Mouse (Mus musculus): ENCODE measurements around the gene Morn5. TPM values are rescaled to one million over a fixed set of nuclear protein-coding genes. Genes with fewer than 3 reads are reported as not detected.

Morn5 gene
- polyA plus RNA-seq, 1 experiment = 524 TPM

- Histone ChIP-seq H3K4me3 (ENCODE audit: control insufficient read depth, low read depth, low read length) (no peak overlapping the region), H3K27ac (ENCODE audit: control insufficient read depth, insufficient read depth, low read depth, low read length) (no peak overlapping the region), H3K4me1 (ENCODE audit: control insufficient read depth, insufficient read depth, low read length) (peaks cover 9% of the 10 kb centered on the region), H3K36me3 (ENCODE audit: control insufficient read depth, insufficient read depth, low read length) (no peaks in the 10 kb centered on the region), H3K27me3 (ENCODE audit: control insufficient read depth, insufficient read depth, low read length) (no peaks in the 10 kb centered on the region; the same call in 1 of the 2 replicates)
- TF ChIP-seq CTCF (IDR thresholded peaks at IDR 0.05; ENCODE audit: control insufficient read depth, insufficient read depth, insufficient replicate concordance, low read depth, low read length) = no peak
- TF ChIP-seq POLR2A (IDR thresholded peaks at IDR 0.05; ENCODE audit: control insufficient read depth, low read depth, low read length) = no peak
Observed at GRCm38 (mm10) chr2:36098021-36098420, 48.8 kb downstream of the Morn5 start.

GRCm38 (mm10) chr2:36099739-36100138 is 50.5 kb downstream of the Morn5 start:
- Histone ChIP-seq H3K4me3 (ENCODE audit: control insufficient read depth, low read depth, low read length) (no peak overlapping the region), H3K4me1 (ENCODE audit: control insufficient read depth, insufficient read depth, low read length) (peaks cover 21% of the 10 kb centered on the region), H3K36me3 (ENCODE audit: control insufficient read depth, insufficient read depth, low read length) (no peaks in the 10 kb centered on the region), H3K27ac (ENCODE audit: control insufficient read depth, insufficient read depth, low read depth, low read length) (no peak overlapping the region), H3K27me3 (ENCODE audit: control insufficient read depth, insufficient read depth, low read length) (peaks cover 5% of the 10 kb centered on the region; the same call in 1 of the 2 replicates)
- TF ChIP-seq POLR2A (IDR thresholded peaks at IDR 0.05; ENCODE audit: control insufficient read depth, low read depth, low read length) = no peak
- TF ChIP-seq CTCF (IDR thresholded peaks at IDR 0.05; ENCODE audit: control insufficient read depth, insufficient read depth, insufficient replicate concordance, low read depth, low read length) = no peak

GRCm38 (mm10) chr2:36101866-36102558 is 52.8 kb downstream of the Morn5 start:
- no peak for TF ChIP-seq CTCF (IDR thresholded peaks at IDR 0.05; ENCODE audit: control insufficient read depth, insufficient read depth, insufficient replicate concordance, low read depth, low read length)
- TF ChIP-seq POLR2A (IDR thresholded peaks at IDR 0.05; ENCODE audit: control insufficient read depth, low read depth, low read length) = no peak
- no peak overlapping the region for H3K4me3 ChIP-seq (ENCODE audit: control insufficient read depth, low read depth, low read length)
- H3K27ac ChIP-seq (ENCODE audit: control insufficient read depth, insufficient read depth, low read depth, low read length) = no peak overlapping the region
- peaks cover 8% of the 10 kb centered on the region; the same call in 1 of the 2 replicates for H3K27me3 ChIP-seq (ENCODE audit: control insufficient read depth, insufficient read depth, low read length)
- peaks cover 23% of the 10 kb centered on the region for H3K4me1 ChIP-seq (ENCODE audit: control insufficient read depth, insufficient read depth, low read length)
- no peaks in the 10 kb centered on the region for H3K36me3 ChIP-seq (ENCODE audit: control insufficient read depth, insufficient read depth, low read length)

GRCm38 (mm10) chr2:36102559-36102946 is 53.3 kb downstream of the Morn5 start:
- no peaks in the 10 kb centered on the region for H3K36me3 ChIP-seq (ENCODE audit: control insufficient read depth, insufficient read depth, low read length)
- TF ChIP-seq CTCF (IDR thresholded peaks at IDR 0.05; ENCODE audit: control insufficient read depth, insufficient read depth, insufficient replicate concordance, low read depth, low read length) = no peak
- TF ChIP-seq POLR2A (IDR thresholded peaks at IDR 0.05; ENCODE audit: control insufficient read depth, low read depth, low read length) = no peak
- no peak overlapping the region; the same call in 1 of the 2 replicates for H3K4me3 ChIP-seq (ENCODE audit: control insufficient read depth, low read depth, low read length)
- H3K27ac ChIP-seq (ENCODE audit: control insufficient read depth, insufficient read depth, low read depth, low read length) = no peak overlapping the region
- peaks cover 23% of the 10 kb centered on the region for H3K4me1 ChIP-seq (ENCODE audit: control insufficient read depth, insufficient read depth, low read length)
- peaks cover 8% of the 10 kb centered on the region; the same call in 1 of the 2 replicates for H3K27me3 ChIP-seq (ENCODE audit: control insufficient read depth, insufficient read depth, low read length)

GRCm38 (mm10) chr2:36103069-36103554 is 53.9 kb downstream of the Morn5 start:
- TF ChIP-seq POLR2A (IDR thresholded peaks at IDR 0.05; ENCODE audit: control insufficient read depth, low read depth, low read length) = no peak
- TF ChIP-seq CTCF (IDR thresholded peaks at IDR 0.05; ENCODE audit: control insufficient read depth, insufficient read depth, insufficient replicate concordance, low read depth, low read length) = no peak
- Histone ChIP-seq H3K27me3 (ENCODE audit: control insufficient read depth, insufficient read depth, low read length) (peaks cover 8% of the 10 kb centered on the region; the same call in 1 of the 2 replicates), H3K27ac (ENCODE audit: control insufficient read depth, insufficient read depth, low read depth, low read length) (no peak overlapping the region), H3K4me3 (ENCODE audit: control insufficient read depth, low read depth, low read length) (peak overlapping the region; percentile 27), H3K36me3 (ENCODE audit: control insufficient read depth, insufficient read depth, low read length) (no peaks in the 10 kb centered on the region), H3K4me1 (ENCODE audit: control insufficient read depth, insufficient read depth, low read length) (peaks cover 23% of the 10 kb centered on the region)

- H3K36me3 ChIP-seq (ENCODE audit: control insufficient read depth, insufficient read depth, low read length) = no peaks in the 10 kb centered on the region
- peak overlapping the region; percentile 27; the same call in 1 of the 2 replicates for H3K4me3 ChIP-seq (ENCODE audit: control insufficient read depth, low read depth, low read length)
- no peak overlapping the region for H3K27ac ChIP-seq (ENCODE audit: control insufficient read depth, insufficient read depth, low read depth, low read length)
- peaks cover 21% of the 10 kb centered on the region for H3K4me1 ChIP-seq (ENCODE audit: control insufficient read depth, insufficient read depth, low read length)
- H3K27me3 ChIP-seq (ENCODE audit: control insufficient read depth, insufficient read depth, low read length) = peaks cover 8% of the 10 kb centered on the region; the same call in 1 of the 2 replicates
- TF ChIP-seq CTCF (IDR thresholded peaks at IDR 0.05; ENCODE audit: control insufficient read depth, insufficient read depth, insufficient replicate concordance, low read depth, low read length) (no peak), POLR2A (IDR thresholded peaks at IDR 0.05; ENCODE audit: control insufficient read depth, low read depth, low read length) (no peak)
Observed at GRCm38 (mm10) chr2:36103555-36104367, 54.5 kb downstream of the Morn5 start.

- Histone ChIP-seq H3K36me3 (ENCODE audit: control insufficient read depth, insufficient read depth, low read length) (no peaks in the 10 kb centered on the region), H3K4me1 (ENCODE audit: control insufficient read depth, insufficient read depth, low read length) (peaks cover 21% of the 10 kb centered on the region), H3K27me3 (ENCODE audit: control insufficient read depth, insufficient read depth, low read length) (peaks cover 8% of the 10 kb centered on the region; the same call in 1 of the 2 replicates), H3K27ac (ENCODE audit: control insufficient read depth, insufficient read depth, low read depth, low read length) (no peak overlapping the region), H3K4me3 (ENCODE audit: control insufficient read depth, low read depth, low read length) (peak overlapping the region; percentile 26; the same call in 1 of the 2 replicates)
- TF ChIP-seq CTCF (IDR thresholded peaks at IDR 0.05; ENCODE audit: control insufficient read depth, insufficient read depth, insufficient replicate concordance, low read depth, low read length) = no peak
- TF ChIP-seq POLR2A (IDR thresholded peaks at IDR 0.05; ENCODE audit: control insufficient read depth, low read depth, low read length) = no peak
Observed at GRCm38 (mm10) chr2:36104436-36104955, 55.2 kb downstream of the Morn5 start.
